Mouse (Mus musculus) large intestine, adult 2 months (tissue): ENCODE measurements around the gene Msmb. TPM values are rescaled to one million over a fixed set of nuclear protein-coding genes. Genes with fewer than 3 reads are reported as not detected.
"Not testable (repeated sequence)": the region's sequence is repeated elsewhere in the genome, so short reads cannot be mapped to it uniquely, and the experiment has no call there.

Source experiments
- DNase-seq: peaks from one replicate; pipeline ENCODE4 v3.0.0-alpha.2; 2012; ENCODE audit warnings: low read depth, low spot score
- WGBS: fragments of 180-500 bp; shearing (Covaris S2); methylation state at CpG from one replicate; pipeline ENCODE4 v1.1.7; 2018; 5-methylcytosine and 5-hydroxymethylcytosine counted together
- polyA plus RNA-seq: library from polyadenylated mRNA; depleted of rRNA; stranded (reverse); fragments of >200 nt; gene quantifications from 2 replicates; pipeline ENCODE4 v1.2.3, GENCODE M21; 2012; rRNA removed

Msmb gene
- polyA plus RNA-seq, 1 experiment = not detected

DNA sequence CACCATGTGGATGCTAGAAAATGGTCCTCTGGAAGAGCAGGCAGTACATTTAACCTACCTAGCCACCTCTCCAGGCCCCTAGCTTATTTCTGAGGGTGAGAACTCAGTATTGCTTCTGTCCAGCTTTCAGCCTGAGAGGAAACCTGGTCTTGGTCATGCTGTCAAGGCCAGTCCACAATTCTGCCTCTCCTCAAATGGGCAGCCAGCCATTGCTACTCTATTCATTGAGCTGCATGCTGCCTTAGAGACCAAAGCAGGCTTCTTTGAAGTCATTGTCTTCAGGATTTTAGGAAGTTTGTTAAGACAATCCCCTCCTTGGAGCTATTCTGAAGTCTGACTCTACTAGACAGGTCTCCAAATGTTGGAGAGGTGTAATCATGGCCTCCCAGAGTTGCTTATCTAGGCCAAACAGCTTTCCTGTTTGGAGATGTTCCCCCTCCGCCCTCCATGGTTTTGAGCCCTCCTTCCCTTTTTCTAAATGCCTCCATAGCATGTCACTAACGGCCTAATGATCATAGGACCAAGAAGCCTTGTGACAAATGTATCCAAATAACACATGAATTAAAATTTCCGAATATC is 26.9 kb downstream of the Msmb start:
- 78% methylated on average over 3 of the region's 3 CpGs for WGBS
- DNase-seq = no peak

- WGBS = 94% methylated on average over 4 of the region's 4 CpGs
Measured at GRCm38 (mm10) chr14:32170137-32170536, 28.3 kb downstream of the Msmb start.

GRCm38 (mm10) chr14:32175310-32175709 is 33.5 kb downstream of the Msmb start:
- WGBS = 88% methylated on average over 2 of the region's 2 CpGs
- no peak for DNase-seq

More at GRCm38 (mm10) chr14:32170137-32170536, 28.3 kb downstream of the Msmb start:
- DNase-seq = no peak

- not testable (repeated sequence) for DNase-seq
- WGBS = 50% methylated on average over 5 of the region's 5 CpGs
Measured at GRCm38 (mm10) chr14:32176590-32176989, 34.8 kb downstream of the Msmb start.

DNA sequence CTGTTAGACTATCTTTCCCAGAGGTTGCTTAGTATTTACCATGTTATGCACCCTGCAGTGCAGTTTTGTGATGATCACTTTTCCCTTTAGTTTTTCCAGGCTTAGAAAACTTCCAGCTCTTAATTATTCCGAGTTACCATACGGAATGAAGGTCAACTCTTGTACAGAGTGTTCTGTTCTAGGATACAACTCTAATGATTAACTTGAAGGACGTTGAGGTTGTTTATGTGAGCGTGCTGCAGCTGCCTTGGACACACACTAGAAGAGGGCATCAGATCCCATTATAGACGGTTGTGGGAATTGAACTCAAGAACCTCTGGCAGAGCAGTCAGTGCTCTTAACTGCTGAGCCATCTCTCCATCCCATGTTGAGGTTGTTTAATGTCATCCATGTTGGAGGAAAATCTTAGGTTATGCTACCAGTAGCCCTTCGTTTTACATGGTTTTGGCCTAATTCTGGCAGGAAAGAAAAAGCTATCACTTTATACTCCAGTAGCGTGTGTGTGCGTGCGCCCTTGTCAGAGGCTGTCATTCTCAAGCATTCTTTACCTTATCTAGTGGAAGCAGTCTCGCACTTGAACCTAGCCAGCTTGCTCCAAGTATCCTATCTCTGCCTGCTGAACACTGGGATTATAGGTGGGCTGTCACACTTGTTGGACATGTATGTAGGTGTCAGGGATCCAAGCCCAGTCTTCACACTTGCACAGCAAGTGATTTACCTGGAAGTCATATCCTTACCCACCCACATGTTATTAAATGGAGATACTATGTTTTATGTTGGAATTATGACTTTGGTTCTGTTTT is 37.8 kb downstream of the Msmb start:
- DNase-seq = no peak
- 76% methylated on average over 10 of the region's 10 CpGs for WGBS

DNA sequence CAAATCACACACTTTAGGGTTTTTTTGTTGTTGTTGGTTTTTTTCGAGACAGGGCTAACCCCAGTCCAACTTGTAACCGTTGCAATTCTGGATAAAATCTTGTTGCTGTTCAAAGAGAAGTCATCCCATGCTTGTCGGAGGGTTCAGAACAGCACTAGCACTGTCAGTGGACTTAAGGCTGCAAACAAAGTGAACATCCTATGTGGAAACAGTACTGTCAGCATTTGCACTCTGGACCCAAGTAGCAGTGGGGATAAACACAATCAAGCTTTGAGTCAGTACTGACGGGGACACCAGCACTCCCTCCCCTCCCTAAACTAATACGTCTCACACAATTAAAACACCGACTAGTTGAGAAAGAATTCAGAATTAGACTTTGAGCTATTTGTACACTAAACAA is 39.0 kb downstream of the Msmb start:
- WGBS = 80% methylated on average over 6 of the region's 6 CpGs
- DNase-seq = no peak

DNA sequence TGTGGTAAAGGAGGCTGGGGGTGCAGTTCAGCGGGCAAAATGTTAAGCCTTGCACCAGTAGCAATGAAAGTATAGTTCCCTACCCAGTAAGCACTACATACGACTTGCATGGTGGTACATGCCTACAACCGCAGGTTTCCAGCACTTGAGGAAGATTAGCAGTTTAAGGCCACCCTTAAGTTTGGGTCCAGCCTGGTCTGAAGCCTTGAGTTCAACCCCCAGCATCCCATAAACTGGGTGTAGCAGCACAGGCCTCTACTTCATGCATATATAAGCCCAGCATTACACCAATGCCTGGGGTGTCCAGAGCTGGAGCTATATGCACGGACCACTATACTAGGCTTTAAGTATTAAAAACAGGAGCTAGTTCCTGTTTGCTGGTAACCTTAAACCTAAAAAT is 42.0 kb downstream of the Msmb start:
- DNase-seq = no peak
- WGBS = 97% methylated on average over 4 of the region's 4 CpGs

GRCm38 (mm10) chr14:32190627-32191391 is 49.0 kb downstream of the Msmb start:
- WGBS = 37% methylated on average over 6 of the region's 6 CpGs
- peak; percentile 24 for DNase-seq

GRCm38 (mm10) chr14:32191926-32192325 is 50.1 kb downstream of the Msmb start:
- no peak for DNase-seq
- 81% methylated on average over 5 of the region's 5 CpGs for WGBS

DNA sequence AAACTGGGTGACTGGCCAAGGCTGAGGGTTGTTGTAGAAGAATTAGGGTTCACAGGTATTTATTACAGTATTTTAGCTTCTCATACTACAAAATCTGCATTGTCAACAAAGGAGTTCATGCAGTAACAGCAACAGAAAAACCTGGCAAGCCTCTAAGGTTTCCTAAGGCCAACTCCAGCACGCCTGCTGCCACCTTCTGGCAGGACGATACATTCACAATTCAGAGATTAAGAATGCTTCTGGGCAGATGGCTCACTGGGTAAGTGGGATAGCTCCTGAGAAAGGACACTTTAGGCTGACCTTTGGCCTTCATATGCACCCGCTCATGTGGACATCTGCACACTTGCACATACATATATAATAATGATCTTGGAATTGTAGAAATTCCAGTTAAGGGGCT is 50.6 kb downstream of the Msmb start:
- no peak for DNase-seq
- WGBS = 18% methylated on average over 3 of the region's 3 CpGs

DNA sequence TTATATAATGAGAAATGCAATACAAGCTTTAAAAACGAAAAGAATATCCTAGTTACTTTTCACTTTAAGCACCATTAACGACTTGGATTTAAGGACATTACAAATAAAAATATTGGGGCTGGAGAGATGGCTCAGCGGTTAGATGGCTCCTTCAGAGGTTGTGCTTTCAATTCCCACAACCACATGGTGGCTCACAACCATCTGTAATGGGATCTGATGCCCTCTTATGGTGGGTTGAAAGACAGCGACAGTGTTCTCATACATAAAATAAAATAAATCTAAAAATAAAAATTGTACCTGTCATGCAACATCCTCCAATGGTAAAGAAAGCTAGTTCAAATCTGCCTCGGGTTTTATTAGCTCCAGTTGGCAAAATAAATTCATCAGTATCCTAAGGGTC is 51.7 kb downstream of the Msmb start:
- not testable (repeated sequence) for DNase-seq
- 65% methylated on average over 5 of the region's 5 CpGs for WGBS

- DNase-seq = no peak
- WGBS = under 1% methylated on average over 25 of the region's 26 CpGs
Measured at GRCm38 (mm10) chr14:32201354-32201753, 59.5 kb downstream of the Msmb start.

DNA sequence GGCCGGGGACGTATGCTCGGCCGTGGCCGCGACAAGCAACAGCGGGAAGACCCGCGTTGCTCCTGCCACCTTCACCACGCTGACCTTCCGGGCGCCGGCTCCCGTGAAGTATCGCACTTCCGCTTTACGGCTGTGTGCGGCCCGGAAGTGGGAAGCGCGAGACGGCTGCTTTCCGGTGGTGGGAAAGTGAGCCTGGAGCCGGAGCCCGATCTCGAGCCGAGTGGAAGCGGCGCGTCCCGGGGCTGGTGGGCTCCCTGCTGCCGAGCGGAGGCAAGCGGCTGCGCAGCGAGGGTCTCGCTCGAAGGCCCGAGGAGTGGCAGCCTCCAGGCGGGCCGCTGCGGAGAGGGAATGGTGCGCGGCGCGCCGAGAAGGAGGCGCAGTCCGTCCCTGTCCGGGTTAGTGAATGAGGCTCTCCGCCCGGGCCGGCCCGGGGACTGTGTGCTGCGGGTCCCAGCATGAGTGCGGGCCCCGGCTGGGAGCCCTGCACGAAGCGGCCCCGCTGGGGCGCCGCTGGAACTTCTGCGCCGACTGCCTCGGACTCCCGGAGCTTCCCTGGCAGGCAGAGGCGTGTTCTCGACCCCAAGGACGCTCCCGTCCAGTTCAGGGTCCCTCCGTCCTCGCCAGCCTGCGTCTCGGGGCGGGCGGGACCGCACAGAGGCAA is 60.1 kb downstream of the Msmb start, which contains the start of the genes Timm23 and Parg:
Gene Timm23, minus strand, starts transcription at position 108 of the 661 bp plus-strand sequence.
Gene Parg, plus strand, starts transcription at position 159 of the 661 bp plus-strand sequence.
- WGBS = under 1% methylated on average over 77 of the region's 77 CpGs
- DNase-seq = peak; percentile 56

Other genes with a start within 250 kb of the Msmb start
- gene Galnt15, start 113.0 kb upstream of the Msmb start, polyA plus RNA-seq = 1.2 and 1.9 TPM in 2 replicates
- gene Oxnad1, start 56.6 kb upstream of the Msmb start, polyA plus RNA-seq = 22.8 and 23.6 TPM in 2 replicates
- 35.5 and 36.2 TPM in 2 replicates for gene Dph3, start 56.3 kb upstream of the Msmb start, polyA plus RNA-seq
- 23.0 and 46.8 TPM in 2 replicates for gene Ncoa4, start 17.8 kb downstream of the Msmb start, polyA plus RNA-seq
- 112 and 140 TPM in 2 replicates for gene Timm23, start 59.9 kb downstream of the Msmb start, polyA plus RNA-seq
- 5.1 and 6.1 TPM in 2 replicates for gene Parg, start 59.9 kb downstream of the Msmb start, polyA plus RNA-seq
- 1.6 and 1.9 TPM in 2 replicates for gene Ogdhl, start 180.0 kb downstream of the Msmb start, polyA plus RNA-seq
- not detected in 2 replicates for gene 1700024G13Rik, start 246.4 kb downstream of the Msmb start, polyA plus RNA-seq